Mouse (Mus musculus) liver, postnatal 0 days (tissue): ENCODE measurements around the gene Arl16.

Experiments
- CTCF ChIP-seq: sonication (generic); IDR thresholded peaks from 2 replicates; pipeline ENCODE4 v1.5.1; 2016; ENCODE audit warnings: antibody characterized with exemption, low read depth
- EP300 ChIP-seq: IDR thresholded peaks from 2 replicates; pipeline ENCODE4 v1.6.1; 2016; ENCODE audit warnings: antibody characterized with exemption, low read depth, mild to moderate bottlenecking

DNA sequence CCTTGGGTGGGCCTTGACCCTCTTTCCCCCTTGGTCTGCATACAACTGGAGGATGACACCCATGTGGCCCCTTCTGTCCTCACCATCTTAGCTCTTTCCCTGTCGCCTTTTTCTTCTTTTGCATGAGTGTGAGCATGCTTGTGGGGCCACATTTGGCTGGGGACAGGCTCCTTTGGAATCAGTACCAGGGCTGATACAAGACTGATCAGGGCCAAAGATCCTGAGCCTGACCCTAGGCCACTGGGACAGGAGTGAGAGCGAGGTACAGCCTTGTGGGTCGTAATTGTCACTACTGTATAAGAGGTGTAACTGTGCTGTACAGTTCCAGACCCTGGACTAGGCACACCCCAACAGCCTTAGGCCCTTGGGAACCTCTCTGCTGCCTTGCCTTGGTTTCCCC lies 26.5 kb upstream of the Arl16 start:
- TF ChIP-seq CTCF (no peak), EP300 (no peak)
